Mouse (Mus musculus): Measurements from ENCODE around the gene Ap1m1. TPM values are rescaled to one million over a fixed set of nuclear protein-coding genes. Genes with fewer than 3 reads are reported as not detected.

The Ap1m1 gene
- polyA plus RNA-seq, 1 experiment from 2014 or later, result 173 TPM

DNA sequence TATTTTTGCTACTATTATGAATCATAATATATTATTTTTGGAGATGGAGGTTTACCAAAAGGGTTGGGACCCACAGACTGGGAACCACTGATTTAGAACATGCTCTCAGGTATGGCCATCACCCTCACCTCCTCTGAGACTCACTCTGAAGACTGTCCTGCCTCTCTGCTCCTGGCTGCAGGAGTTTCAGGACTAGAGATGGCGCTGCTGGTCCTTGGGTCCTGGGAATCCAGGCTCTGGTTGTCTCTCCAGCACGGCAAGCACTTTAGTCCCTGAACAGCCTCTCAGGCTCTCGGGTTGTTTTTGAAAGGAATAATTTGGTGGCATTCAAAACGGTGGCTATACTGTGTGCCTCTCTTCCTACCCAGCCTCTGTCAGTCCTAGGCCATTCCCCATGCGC, 22.1 kb downstream of the Ap1m1 start:
- WGBS, result 41% methylated on average over 5 of the region's 5 CpGs
- Histone ChIP-seq H3K4me3 (ENCODE audit: low read depth, low read length) (no peak overlapping the region), H3K27me3 (ENCODE audit: control insufficient read depth, insufficient read depth, low read length) (no peaks in the 10 kb centered on the region), H3K36me3 (ENCODE audit: control insufficient read depth, insufficient read depth, low read length) (no peaks in the 10 kb centered on the region), H3K9me3 (ENCODE audit: control insufficient read depth, low read length) (no peaks in the 10 kb centered on the region), H3K4me1 (replicated peaks; ENCODE audit: control insufficient read depth, insufficient read depth, low read length) (no peaks in the 10 kb centered on the region), H3K4me2 (ENCODE audit: low read depth, low read length, severe bottlenecking) (no peak overlapping the region), H3K27ac (ENCODE audit: low read depth, low read length) (no peak overlapping the region), H3K9ac (ENCODE audit: low read length) (no peak overlapping the region)
- ATAC-seq (replicated peaks; ENCODE audit: low FRiP score), result no peak
- DNase-seq (ENCODE audit: low spot score), result no peak

DNA sequence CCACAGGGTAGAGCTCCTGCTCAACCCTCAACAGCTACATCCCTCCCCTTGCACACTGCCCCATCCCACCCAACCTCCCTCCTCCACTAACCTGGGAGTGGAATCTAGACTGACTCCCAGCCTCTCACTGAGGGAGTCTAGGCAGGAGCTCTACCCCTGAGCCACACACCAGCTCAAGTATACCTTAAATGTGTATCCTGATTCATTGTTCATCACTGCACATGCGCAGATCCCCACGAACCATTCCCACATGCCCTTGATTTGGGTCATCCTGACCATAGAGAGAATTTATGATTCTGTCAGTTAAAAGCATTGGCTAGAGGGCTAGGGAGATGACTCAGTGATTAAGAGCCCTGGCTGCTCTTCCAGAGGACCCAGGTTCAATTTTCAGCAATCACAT, 22.9 kb downstream of the Ap1m1 start:
- Histone ChIP-seq H3K36me3 (ENCODE audit: control insufficient read depth, insufficient read depth, low read length) (no peaks in the 10 kb centered on the region), H3K4me3 (ENCODE audit: low read depth, low read length) (no peak overlapping the region), H3K9me3 (ENCODE audit: control insufficient read depth, low read length) (no peaks in the 10 kb centered on the region), H3K4me2 (ENCODE audit: low read depth, low read length, severe bottlenecking) (no peak overlapping the region), H3K9ac (ENCODE audit: low read length) (no peak overlapping the region), H3K4me1 (replicated peaks; ENCODE audit: control insufficient read depth, insufficient read depth, low read length) (no peaks in the 10 kb centered on the region), H3K27me3 (ENCODE audit: control insufficient read depth, insufficient read depth, low read length) (no peaks in the 10 kb centered on the region), H3K27ac (ENCODE audit: low read depth, low read length) (no peak overlapping the region)
- ATAC-seq (replicated peaks; ENCODE audit: low FRiP score), result no peak
- DNase-seq (ENCODE audit: low spot score), result no peak
- 87% methylated on average over 2 of the region's 2 CpGs for WGBS

DNA sequence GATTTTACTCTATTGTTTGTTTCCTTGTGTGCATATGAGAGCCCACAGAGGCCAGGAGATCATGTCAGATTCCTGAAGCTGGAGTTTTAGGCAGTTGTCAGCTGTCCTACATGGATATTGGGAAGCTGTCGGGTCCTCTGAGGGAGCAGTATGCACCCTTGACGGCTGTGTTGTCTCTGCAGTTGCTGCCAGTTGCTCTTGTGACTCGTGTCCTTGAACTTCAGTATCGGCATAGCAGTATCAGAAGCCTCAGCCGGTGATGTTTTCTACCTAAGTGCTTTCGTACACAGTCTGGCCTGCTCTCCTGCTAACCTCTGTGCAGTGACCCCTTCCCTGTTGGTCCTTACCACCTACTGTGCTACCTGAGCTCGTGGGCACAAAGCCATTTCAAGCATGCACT, 23.6 kb downstream of the Ap1m1 start:
- Histone ChIP-seq H3K9ac (ENCODE audit: low read length) (no peak overlapping the region), H3K27me3 (ENCODE audit: control insufficient read depth, insufficient read depth, low read length) (no peaks in the 10 kb centered on the region), H3K4me2 (ENCODE audit: low read depth, low read length, severe bottlenecking) (no peak overlapping the region), H3K9me3 (ENCODE audit: control insufficient read depth, low read length) (no peaks in the 10 kb centered on the region), H3K4me3 (ENCODE audit: low read depth, low read length) (no peak overlapping the region), H3K36me3 (ENCODE audit: control insufficient read depth, insufficient read depth, low read length) (no peaks in the 10 kb centered on the region), H3K27ac (ENCODE audit: low read depth, low read length) (no peak overlapping the region), H3K4me1 (replicated peaks; ENCODE audit: control insufficient read depth, insufficient read depth, low read length) (no peaks in the 10 kb centered on the region)
- no peak for DNase-seq (ENCODE audit: low spot score)
- WGBS, result 77% methylated on average over 7 of the region's 7 CpGs
- ATAC-seq (replicated peaks; ENCODE audit: low FRiP score), result no peak

DNA sequence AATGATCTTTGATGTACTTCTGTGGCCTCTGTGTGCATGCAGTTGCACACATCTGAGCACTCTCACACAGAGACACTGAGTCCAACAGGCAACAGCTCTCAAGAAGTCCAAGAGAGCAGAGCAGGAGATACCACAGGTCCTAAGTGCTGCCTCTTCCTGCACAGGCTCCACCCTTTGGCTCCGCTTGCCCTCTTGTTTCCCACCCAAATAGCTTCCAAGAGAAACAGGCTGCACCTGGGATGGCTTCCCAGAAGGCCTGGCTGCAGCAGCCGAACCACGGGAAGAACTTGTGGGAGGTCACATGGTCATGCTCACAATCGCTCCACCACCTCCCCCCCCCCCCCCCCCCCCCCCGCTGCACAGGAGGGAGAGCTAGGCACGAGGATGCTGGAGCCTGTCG, 25.5 kb downstream of the Ap1m1 start:
- Histone ChIP-seq H3K4me1 (replicated peaks; ENCODE audit: control insufficient read depth, insufficient read depth, low read length) (no peaks in the 10 kb centered on the region), H3K27ac (ENCODE audit: low read depth, low read length) (no peak overlapping the region), H3K4me3 (ENCODE audit: low read depth, low read length) (no peak overlapping the region), H3K4me2 (ENCODE audit: low read depth, low read length, severe bottlenecking) (no peak overlapping the region), H3K9ac (ENCODE audit: low read length) (no peak overlapping the region), H3K27me3 (ENCODE audit: control insufficient read depth, insufficient read depth, low read length) (no peaks in the 10 kb centered on the region), H3K9me3 (ENCODE audit: control insufficient read depth, low read length) (no peaks in the 10 kb centered on the region), H3K36me3 (ENCODE audit: control insufficient read depth, insufficient read depth, low read length) (no peaks in the 10 kb centered on the region)
- WGBS, result 76% methylated on average over 4 of the region's 7 CpGs
- ATAC-seq (replicated peaks; ENCODE audit: low FRiP score) (no peak), DNase-seq (ENCODE audit: low spot score) (no peak)

DNA sequence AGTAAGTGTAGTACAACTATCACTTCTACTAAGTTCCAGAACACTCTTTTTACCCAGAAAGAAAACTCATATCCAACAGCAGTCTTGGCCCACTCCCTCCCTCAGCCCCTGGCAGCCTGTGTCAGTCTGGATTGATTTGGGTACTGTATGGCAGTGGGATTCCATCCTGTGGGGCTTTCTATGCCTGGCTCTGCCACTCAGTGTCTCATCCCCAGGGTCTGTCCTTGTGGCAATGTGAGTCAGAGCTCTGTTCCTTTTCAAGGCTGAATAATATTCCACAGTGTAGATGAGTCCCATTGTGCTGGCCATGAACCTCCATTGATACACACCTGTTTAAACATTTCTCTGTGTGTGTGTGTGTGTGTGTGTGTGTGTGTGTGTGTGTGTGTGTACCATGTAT, 26.9 kb downstream of the Ap1m1 start:
- Histone ChIP-seq H3K4me2 (ENCODE audit: low read depth, low read length, severe bottlenecking) (no peak overlapping the region), H3K36me3 (ENCODE audit: control insufficient read depth, insufficient read depth, low read length) (no peaks in the 10 kb centered on the region), H3K27me3 (ENCODE audit: control insufficient read depth, insufficient read depth, low read length) (no peaks in the 10 kb centered on the region), H3K4me1 (replicated peaks; ENCODE audit: control insufficient read depth, insufficient read depth, low read length) (no peaks in the 10 kb centered on the region), H3K27ac (ENCODE audit: low read depth, low read length) (no peak overlapping the region), H3K9ac (ENCODE audit: low read length) (no peak overlapping the region), H3K9me3 (ENCODE audit: control insufficient read depth, low read length) (no peaks in the 10 kb centered on the region), H3K4me3 (ENCODE audit: low read depth, low read length) (no peak overlapping the region)
- DNase-seq (ENCODE audit: low spot score) (no peak), ATAC-seq (replicated peaks; ENCODE audit: low FRiP score) (no peak)

- H3K9me3 ChIP-seq (ENCODE audit: control insufficient read depth, low read length), result no peaks in the 10 kb centered on the region
- H3K4me1 ChIP-seq (replicated peaks; ENCODE audit: control insufficient read depth, insufficient read depth, low read length), result no peaks in the 10 kb centered on the region
- H3K4me2 ChIP-seq (ENCODE audit: low read depth, low read length, severe bottlenecking), result no peak overlapping the region
- ATAC-seq (replicated peaks; ENCODE audit: low FRiP score) (no peak), DNase-seq (ENCODE audit: low spot score) (no peak)
- H3K9ac ChIP-seq (ENCODE audit: low read length), result no peak overlapping the region
- H3K27ac ChIP-seq (ENCODE audit: low read depth, low read length), result no peak overlapping the region
- H3K4me3 ChIP-seq (ENCODE audit: low read depth, low read length), result no peak overlapping the region
- H3K36me3 ChIP-seq (ENCODE audit: control insufficient read depth, insufficient read depth, low read length), result no peaks in the 10 kb centered on the region
- H3K27me3 ChIP-seq (ENCODE audit: control insufficient read depth, insufficient read depth, low read length), result no peaks in the 10 kb centered on the region
- WGBS, result 99% methylated on average over 8 of the region's 8 CpGs
These were observed 27.3 kb downstream of the Ap1m1 start for GRCm38 (mm10) chr8:72267106-72267505.

DNA sequence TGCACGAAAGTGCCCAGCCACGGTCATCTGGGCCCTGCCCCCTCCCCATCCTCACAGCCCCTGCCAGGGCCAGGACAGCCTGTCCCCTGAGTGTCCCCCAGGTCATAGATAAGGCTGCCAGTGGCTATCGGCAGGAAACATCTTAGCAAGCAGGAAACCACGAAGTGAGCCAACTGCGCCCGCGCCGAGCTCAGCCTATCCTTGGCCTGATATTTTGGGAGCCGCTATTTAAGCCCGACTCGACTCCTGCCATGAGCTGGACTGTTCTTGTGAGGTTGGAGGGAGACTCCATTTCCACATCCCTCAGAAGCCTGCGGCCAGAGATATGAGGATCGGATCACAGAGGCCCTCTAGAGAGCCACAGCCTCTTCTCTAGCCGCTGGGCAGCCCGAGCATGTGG, 28.5 kb downstream of the Ap1m1 start:
- 91% methylated on average over 15 of the region's 15 CpGs for WGBS

DNA sequence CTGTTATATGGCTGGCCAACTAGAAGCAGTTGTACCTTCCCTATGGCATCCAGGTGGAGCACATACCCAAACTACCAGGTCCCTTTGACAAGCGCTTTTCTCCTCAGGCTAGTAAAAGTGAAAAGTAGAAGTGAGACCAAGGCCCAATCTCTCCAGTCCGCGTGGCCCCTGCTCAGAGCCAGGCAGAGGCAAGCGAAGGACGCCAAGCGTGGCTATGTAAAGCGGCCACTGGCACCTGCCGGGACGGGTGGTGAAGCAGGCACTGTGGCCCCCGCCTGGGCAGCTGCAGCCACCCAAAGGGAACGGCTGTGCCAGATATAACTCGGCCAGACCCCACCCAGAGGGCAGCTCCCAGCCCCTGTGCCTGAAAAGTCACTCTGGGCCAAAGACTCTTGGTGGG, 30.8 kb downstream of the Ap1m1 start:
- Histone ChIP-seq H3K4me3 (ENCODE audit: low read depth, low read length) (no peak overlapping the region), H3K27me3 (ENCODE audit: control insufficient read depth, insufficient read depth, low read length) (no peaks in the 10 kb centered on the region), H3K4me2 (ENCODE audit: low read depth, low read length, severe bottlenecking) (no peak overlapping the region), H3K4me1 (replicated peaks; ENCODE audit: control insufficient read depth, insufficient read depth, low read length) (no peaks in the 10 kb centered on the region), H3K27ac (ENCODE audit: low read depth, low read length) (no peak overlapping the region), H3K36me3 (ENCODE audit: control insufficient read depth, insufficient read depth, low read length) (no peaks in the 10 kb centered on the region), H3K9me3 (ENCODE audit: control insufficient read depth, low read length) (no peaks in the 10 kb centered on the region), H3K9ac (ENCODE audit: low read length) (no peak overlapping the region)
- DNase-seq (ENCODE audit: low spot score) (no peak), ATAC-seq (replicated peaks; ENCODE audit: low FRiP score) (no peak)
- 84% methylated on average over 12 of the region's 12 CpGs for WGBS

More for the DNA sequence above, 28.5 kb downstream of the Ap1m1 start:
- Histone ChIP-seq H3K9me3 (ENCODE audit: control insufficient read depth, low read length) (no peaks in the 10 kb centered on the region), H3K9ac (ENCODE audit: low read length) (no peak overlapping the region), H3K4me3 (ENCODE audit: low read depth, low read length) (no peak overlapping the region), H3K27ac (ENCODE audit: low read depth, low read length) (0 out of 2 replicates have a peak overlapping the region, but pooled peaks have one; percentile 4), H3K36me3 (ENCODE audit: control insufficient read depth, insufficient read depth, low read length) (no peaks in the 10 kb centered on the region), H3K27me3 (ENCODE audit: control insufficient read depth, insufficient read depth, low read length) (no peaks in the 10 kb centered on the region), H3K4me1 (replicated peaks; ENCODE audit: control insufficient read depth, insufficient read depth, low read length) (no peaks in the 10 kb centered on the region), H3K4me2 (ENCODE audit: low read depth, low read length, severe bottlenecking) (no peak overlapping the region)
- ATAC-seq (replicated peaks; ENCODE audit: low FRiP score) (no peak), DNase-seq (ENCODE audit: low spot score) (no peak)

DNA sequence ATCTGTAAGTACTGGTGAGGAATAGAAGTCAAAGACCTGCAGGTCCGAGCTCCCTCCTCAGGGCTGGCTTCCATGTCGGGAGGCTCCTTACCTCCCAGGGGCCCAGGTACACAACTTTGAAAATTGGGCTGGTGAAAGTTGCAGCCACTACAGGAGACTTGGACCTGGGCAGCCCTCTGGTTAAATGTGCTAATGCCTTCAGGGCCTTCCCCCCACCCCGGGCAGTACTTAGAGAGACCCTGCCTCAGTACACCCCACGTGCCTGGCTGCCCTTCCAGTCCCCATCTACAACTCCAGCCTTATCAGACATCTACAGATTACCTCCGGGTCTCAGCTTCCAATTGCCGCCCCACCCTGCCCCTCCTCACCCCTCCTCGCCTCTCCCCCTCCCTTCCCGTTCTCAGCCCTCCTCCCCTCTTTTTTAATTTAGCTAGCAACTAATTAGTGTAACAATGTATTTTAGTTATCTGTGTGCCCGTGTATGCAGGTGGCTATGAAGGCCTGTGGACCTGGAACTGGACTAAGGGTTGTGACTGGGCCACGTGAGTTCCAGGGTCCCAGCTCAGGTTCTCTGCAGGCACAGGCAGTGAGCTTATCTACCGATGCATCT, 31.3 kb downstream of the Ap1m1 start:
- Histone ChIP-seq H3K4me1 (replicated peaks; ENCODE audit: control insufficient read depth, insufficient read depth, low read length) (no peaks in the 10 kb centered on the region), H3K36me3 (ENCODE audit: control insufficient read depth, insufficient read depth, low read length) (no peaks in the 10 kb centered on the region), H3K9me3 (ENCODE audit: control insufficient read depth, low read length) (no peaks in the 10 kb centered on the region), H3K4me3 (ENCODE audit: low read depth, low read length) (no peak overlapping the region), H3K4me2 (ENCODE audit: low read depth, low read length, severe bottlenecking) (no peak overlapping the region), H3K27me3 (ENCODE audit: control insufficient read depth, insufficient read depth, low read length) (no peaks in the 10 kb centered on the region), H3K27ac (ENCODE audit: low read depth, low read length) (no peak overlapping the region), H3K9ac (ENCODE audit: low read length) (no peak overlapping the region)
- no peak for DNase-seq (ENCODE audit: low spot score)
- WGBS, result 77% methylated on average over 11 of the region's 11 CpGs
- ATAC-seq (replicated peaks; ENCODE audit: low FRiP score), result no peak

Data from forebrain, embryonic 11.5 days (tissue).